Mouse (Mus musculus): Measurements from ENCODE around the gene Dars2.

DNA sequence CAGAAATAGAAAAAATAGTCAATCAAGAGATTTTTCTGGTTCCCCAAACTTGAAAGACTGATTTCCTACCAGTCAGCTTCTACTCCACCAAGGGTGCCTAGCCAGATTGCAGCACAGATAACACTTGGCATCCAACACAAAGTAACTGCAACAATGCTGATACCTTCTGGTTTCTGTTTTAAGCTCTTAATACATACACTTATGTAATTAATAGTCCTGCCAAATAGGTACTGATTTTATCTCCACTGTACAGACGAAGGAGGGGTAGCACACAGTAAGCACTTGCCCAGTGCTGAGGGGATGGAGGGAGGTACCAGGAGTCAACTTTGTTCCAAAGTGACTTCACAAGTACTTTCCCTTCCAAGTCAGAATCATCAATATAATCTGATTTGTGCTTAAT, 33.4 kb upstream of the Dars2 start:
- no peak for TF ChIP-seq EP300 (IDR thresholded peaks at IDR 0.05; ENCODE audit: low read depth)
- no peak for TF ChIP-seq CTCF (IDR thresholded peaks at IDR 0.05; ENCODE audit: low read depth)

Data from liver, embryonic 14.5 days (tissue).